Mouse (Mus musculus) liver, adult 2 months (tissue): ENCODE data around the gene Rnaset2b.
"Not testable (repeated sequence)": the region's sequence is repeated elsewhere in the genome, so short reads cannot be mapped to it uniquely, and the experiment has no call there.

Experiments
- CTCF ChIP-seq: fragments of 200-500 bp; IDR thresholded peaks from 2 replicates; pipeline ENCODE4 v1.5.1; 2011; ENCODE audit warnings: low read depth, low read length, control low read depth
- POLR2A ChIP-seq: fragments of 200-500 bp; IDR thresholded peaks from 2 replicates; pipeline ENCODE4 v1.6.1; 2011; ENCODE audit warnings: low read length, control low read depth; ENCODE audit not compliant: insufficient read depth; ENCODE audit errors: extremely low read depth

- not testable (repeated sequence) for TF ChIP-seq CTCF, POLR2A
Measured at GRCm38 (mm10) chr17:7025257-7025656, 54.8 kb downstream of the Rnaset2b start, which contains the start of gene Gm1604a.
